Mouse (Mus musculus) adrenal gland, postnatal 36 days (tissue): ENCODE data around the gene Rab3c. TPM values are rescaled to one million over a fixed set of nuclear protein-coding genes. Genes with fewer than 3 reads are reported as not detected.

Experiments
- DNase-seq, 2 experiments: peaks; one replicate each; pipeline ENCODE4 v3.0.0; 2021; ENCODE audit warnings: mixed read lengths in 1 of 2
- long read RNA-seq, 2 experiments: library from polyadenylated mRNA; stranded (forward); transcript quantifications; one replicate each; pipeline ENCODE4 v2.0.0; 2021; ENCODE audit warnings: borderline sequencing depth in 2 of 2
- total RNA-seq, 2 experiments: library from RNA; stranded (reverse); gene quantifications; 2 replicates each; pipeline ENCODE4 v1.2.3; 2021

Gene Rab3c
- 10 to 100 TPM; 20.3 to 30.4 TPM for total RNA-seq
- long read RNA-seq, experiment 1, full-length matches to known transcripts = 14 of 18 reads
- long read RNA-seq, experiment 1, partial matches to known transcripts = 0 of 18 reads
- long read RNA-seq, experiment 1, other reads (novel, unspliced or antisense) = 4 of 18 reads
- long read RNA-seq, experiment 2, full-length matches to known transcripts = 2 of 2 reads
- long read RNA-seq, experiment 2, partial matches to known transcripts = 0 of 2 reads
- long read RNA-seq, experiment 2, other reads (novel, unspliced or antisense) = 0 of 2 reads

DNA sequence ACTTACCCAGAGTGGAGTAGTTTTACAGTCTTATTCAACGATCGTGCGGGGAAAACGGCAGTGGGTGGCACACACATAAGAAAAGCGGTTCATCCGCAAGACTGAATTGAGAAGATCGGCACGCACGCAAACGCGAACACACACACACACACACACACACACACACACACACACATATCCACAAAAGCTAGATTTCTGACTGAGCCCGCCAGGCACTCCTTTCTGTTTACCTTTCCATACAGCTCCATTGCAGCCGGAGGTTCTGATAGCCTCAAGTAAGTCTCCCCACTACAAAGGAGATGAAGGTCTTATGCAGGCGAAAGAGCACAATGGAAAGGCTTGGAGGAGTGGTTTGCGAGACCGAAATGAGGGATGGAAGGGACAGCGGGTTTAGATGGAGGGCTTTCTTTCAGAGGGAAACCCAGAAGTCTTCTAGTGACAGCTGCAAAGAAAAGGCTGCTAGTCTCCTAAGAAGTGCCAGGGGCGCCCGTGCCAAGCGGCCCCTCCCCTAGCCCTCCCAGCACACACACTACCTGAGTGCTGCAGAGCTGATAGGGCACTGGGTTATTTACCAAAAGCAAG is at the start of gene Rab3c:
Gene Rab3c (minus strand): TSS at position 434 of the 582 bp plus-strand sequence.
- DNase-seq = peak in 1 of 2 experiments; percentile 1

- peak; percentile 1 to 6 for DNase-seq
Observed at GRCm38 (mm10) chr13:110318746-110319145, 38.0 kb upstream of the Rab3c start.

DNA sequence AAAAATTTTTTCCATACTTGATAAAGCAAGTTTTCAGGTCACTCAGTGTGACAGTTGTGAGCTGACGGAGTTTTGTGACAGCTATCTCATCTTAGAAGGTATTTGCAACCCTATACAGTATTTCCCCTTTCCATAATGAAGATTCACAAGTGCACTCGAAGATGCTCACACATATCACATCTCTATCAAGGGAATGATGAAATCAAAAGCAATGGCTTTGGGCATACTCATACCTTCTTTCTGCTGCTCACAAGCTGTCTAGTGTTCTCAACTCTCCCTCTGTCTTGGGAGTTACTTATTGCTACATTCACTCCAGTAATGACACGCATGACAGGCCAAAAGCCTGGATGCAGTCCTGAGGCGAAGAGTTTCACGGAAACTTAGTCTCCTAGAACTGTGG is 26.4 kb upstream of the Rab3c start:
- DNase-seq = no peak

DNA sequence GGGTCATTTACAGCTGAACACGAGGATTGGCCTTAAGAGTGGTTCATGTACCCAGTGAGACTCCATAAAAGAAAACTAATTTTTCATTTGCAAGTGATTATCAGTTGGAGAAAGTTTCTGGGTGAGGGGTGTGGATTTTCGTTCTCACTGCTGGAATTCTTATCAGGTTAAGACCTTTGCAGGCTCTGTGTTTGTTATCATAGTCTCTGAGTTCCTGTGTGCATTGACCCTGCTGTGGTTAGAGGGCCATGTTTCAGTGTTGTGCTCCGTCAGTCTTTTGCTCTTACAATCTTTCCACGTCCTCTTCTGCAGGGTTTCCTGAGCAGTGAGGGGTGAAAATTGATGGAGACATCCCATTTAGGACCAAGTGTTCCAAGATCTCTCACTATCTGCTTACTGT is 16.3 kb upstream of the Rab3c start:
- no peak for DNase-seq

- no peak for DNase-seq
Observed at GRCm38 (mm10) chr13:110288499-110288898, 7.7 kb upstream of the Rab3c start.

GRCm38 (mm10) chr13:110283781-110284180 is 3.0 kb upstream of the Rab3c start:
- DNase-seq = no peak

GRCm38 (mm10) chr13:110280028-110280562 is 701 bp downstream of the Rab3c start:
- peak; percentile 65 to 73 for DNase-seq

- no peak for DNase-seq
Observed at GRCm38 (mm10) chr13:110278976-110279736, 1.6 kb downstream of the Rab3c start.

DNA sequence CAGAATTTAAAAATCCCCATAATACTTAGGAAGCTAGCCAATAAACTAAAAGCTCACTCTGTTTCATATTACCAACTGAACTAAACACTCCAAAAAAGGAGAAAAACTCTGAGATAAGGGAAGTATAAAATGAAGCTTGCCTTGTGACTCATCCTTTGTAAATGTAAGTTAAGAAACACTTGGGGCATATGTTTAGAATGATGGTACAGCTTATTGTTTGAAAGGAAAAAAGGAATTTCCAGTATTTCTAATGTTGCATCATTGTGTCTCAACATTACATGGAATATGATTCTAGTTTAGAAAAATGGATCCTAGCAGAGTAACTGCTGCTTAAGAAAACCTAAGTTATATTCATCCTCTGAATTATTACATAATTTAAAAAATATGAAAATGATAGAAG is 3.1 kb downstream of the Rab3c start:
- DNase-seq = no peak

GRCm38 (mm10) chr13:110275471-110275870 is 5.3 kb downstream of the Rab3c start:
- DNase-seq = no peak

GRCm38 (mm10) chr13:110260649-110261048 is 20.1 kb downstream of the Rab3c start:
- no peak for DNase-seq

- DNase-seq = no peak
Observed at GRCm38 (mm10) chr13:110251453-110251852, 29.3 kb downstream of the Rab3c start.

- no peak for DNase-seq
Observed at GRCm38 (mm10) chr13:110248481-110248880, 32.3 kb downstream of the Rab3c start.

DNA sequence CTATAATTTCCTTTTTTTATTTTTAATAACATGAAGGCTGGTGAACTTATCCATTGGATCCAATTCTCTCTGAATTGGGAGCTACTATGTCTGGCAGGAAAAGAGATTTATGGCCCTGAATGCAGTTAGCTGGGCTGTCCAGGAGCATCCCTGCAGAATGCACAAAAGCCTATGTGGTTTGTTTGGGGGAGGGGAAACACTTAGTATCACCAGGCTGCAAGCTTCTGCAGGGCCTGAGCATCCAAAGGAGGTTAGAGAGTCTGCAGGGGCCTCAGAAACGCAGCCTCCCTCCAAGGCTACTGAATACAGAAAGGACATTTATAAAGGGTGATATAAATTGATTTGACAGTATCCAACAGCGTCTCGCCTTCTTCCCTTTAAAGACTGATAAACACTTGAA is 41.8 kb downstream of the Rab3c start:
- DNase-seq = no peak

- DNase-seq = no peak
Observed at GRCm38 (mm10) chr13:110237209-110237935, 43.4 kb downstream of the Rab3c start.

- DNase-seq = no peak
Observed at GRCm38 (mm10) chr13:110233364-110233763, 47.4 kb downstream of the Rab3c start.

- no peak for DNase-seq
Observed at GRCm38 (mm10) chr13:110231086-110231688, 49.6 kb downstream of the Rab3c start.

DNA sequence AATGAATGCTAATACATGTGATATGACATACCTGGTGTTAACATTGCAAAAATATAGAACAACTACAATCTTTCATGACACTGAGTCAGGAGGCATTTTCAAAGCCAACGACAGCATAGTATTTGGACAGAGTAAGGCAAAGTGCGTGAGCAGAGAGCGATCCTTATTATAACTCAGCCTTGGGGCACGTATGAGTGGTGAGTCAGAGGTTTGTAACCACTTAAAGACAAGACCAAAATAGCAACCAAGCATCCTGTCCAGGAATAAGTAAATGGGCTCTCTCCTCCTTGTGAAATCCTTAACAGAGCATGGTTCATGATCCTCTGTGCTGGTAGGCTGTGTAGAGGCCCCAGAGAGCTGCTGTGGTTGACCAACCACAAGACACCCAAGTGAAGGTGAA is 50.8 kb downstream of the Rab3c start:
- DNase-seq = no peak

GRCm38 (mm10) chr13:110219195-110219594 is 61.6 kb downstream of the Rab3c start:
- DNase-seq = no peak

GRCm38 (mm10) chr13:110218497-110218896 is 62.3 kb downstream of the Rab3c start:
- no peak for DNase-seq

DNA sequence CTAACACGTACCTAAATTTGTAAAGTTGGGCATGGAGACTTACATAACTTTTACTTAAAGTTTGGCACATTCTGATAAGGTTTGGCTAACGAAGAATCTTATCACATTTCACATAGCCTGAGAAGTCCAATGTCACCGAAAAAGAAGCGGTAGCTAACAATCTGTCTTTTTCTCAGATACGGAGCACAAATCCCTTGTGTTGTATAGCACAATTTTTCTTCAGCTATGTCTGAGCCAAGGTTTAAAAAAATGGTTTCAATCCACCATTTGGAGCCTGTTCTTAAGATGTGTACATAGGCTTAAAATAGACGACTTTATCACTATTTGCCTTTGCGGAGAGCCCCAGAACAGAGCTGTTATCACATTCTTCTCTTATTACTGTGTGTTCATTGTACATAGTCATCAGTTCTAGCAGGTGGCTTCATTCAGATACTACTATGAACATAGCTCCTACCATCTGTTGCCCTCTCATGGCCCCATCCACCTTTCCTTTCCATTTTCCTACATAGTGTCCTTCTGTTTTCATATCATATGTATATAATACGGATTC is 69.2 kb downstream of the Rab3c start:
- no peak for DNase-seq

DNA sequence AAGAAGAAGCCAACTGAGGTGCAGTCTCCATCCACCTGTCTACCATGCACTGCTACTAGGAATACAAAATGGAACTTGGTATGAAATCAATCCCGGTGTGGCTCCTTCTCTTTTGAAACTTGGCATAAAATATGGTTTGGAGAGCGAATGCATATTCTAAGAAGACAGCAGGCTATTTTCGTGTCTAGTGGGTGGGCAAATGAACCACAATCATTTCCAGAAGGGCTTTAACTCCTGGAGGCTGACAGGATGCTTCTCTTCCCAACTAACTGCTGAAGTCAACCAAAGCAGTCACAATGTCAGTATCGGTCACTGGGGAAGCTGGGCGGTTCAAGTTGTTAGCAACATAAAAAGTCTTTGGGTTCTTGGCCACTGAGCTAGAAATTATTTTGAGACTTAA is 81.9 kb downstream of the Rab3c start:
- no peak for DNase-seq
